Mouse (Mus musculus): ENCODE measurements at regions not wholly inside any gene's neighbourhood (a gene's known extent, or its start where the extent isn't known, plus 50 kb on each side); places are given as distances from the start of the nearest gene placed in this dataset.
"Not testable (repeated sequence)": the region's sequence is repeated elsewhere in the genome, so short reads cannot be mapped to it uniquely, and the experiment has no call there.

- no peak for DNase-seq (ENCODE audit: low spot score in 2 of 2)
These were observed 212.8 kb downstream of the Diras2 start for GRCm38 (mm10) chr13:52318276-52318675.

GRCm38 (mm10) chr13:52323691-52324090 is 207.4 kb downstream of the Diras2 start:
- no peak for DNase-seq (ENCODE audit: low spot score in 2 of 2)

- not testable (repeated sequence) for DNase-seq (ENCODE audit: low spot score in 2 of 2)
These were observed 206.7 kb downstream of the Diras2 start for GRCm38 (mm10) chr13:52324378-52324777.

GRCm38 (mm10) chr13:52325647-52326046 is 205.4 kb downstream of the Diras2 start:
- not testable (repeated sequence) for DNase-seq (ENCODE audit: low spot score in 2 of 2)

- no peak for DNase-seq (ENCODE audit: low spot score in 2 of 2)
These were observed 203.3 kb downstream of the Diras2 start for GRCm38 (mm10) chr13:52327734-52328133.

- peak; percentile 41 to 57 for DNase-seq (ENCODE audit: low spot score in 2 of 2)
These were observed 202.3 kb downstream of the Diras2 start for GRCm38 (mm10) chr13:52328766-52329165.

GRCm38 (mm10) chr13:52331068-52331467 is 200.0 kb downstream of the Diras2 start:
- peak; percentile 59 to 61 for DNase-seq (ENCODE audit: low spot score in 2 of 2)

GRCm38 (mm10) chr13:52334962-52335361 is 196.1 kb downstream of the Diras2 start:
- no peak for DNase-seq (ENCODE audit: low spot score in 2 of 2)

GRCm38 (mm10) chr13:52337936-52338335 is 193.1 kb downstream of the Diras2 start:
- no peak for DNase-seq (ENCODE audit: low spot score in 2 of 2)

GRCm38 (mm10) chr13:52339156-52339555 is 191.9 kb downstream of the Diras2 start:
- DNase-seq (ENCODE audit: low spot score in 2 of 2): no peak

- no peak for DNase-seq (ENCODE audit: low spot score in 2 of 2)
These were observed 189.1 kb downstream of the Diras2 start for GRCm38 (mm10) chr13:52341981-52342380.

GRCm38 (mm10) chr13:52344383-52344782 is 186.7 kb downstream of the Diras2 start:
- no peak for DNase-seq (ENCODE audit: low spot score in 2 of 2)

GRCm38 (mm10) chr13:52344853-52345252 is 186.2 kb downstream of the Diras2 start:
- no peak for DNase-seq (ENCODE audit: low spot score in 2 of 2)

- DNase-seq (ENCODE audit: low spot score in 2 of 2): peak in 1 of 2 experiments; percentile 49
These were observed 185.6 kb downstream of the Diras2 start for GRCm38 (mm10) chr13:52345375-52346026.

GRCm38 (mm10) chr13:52346027-52346375 is 185.1 kb downstream of the Diras2 start:
- no peak for DNase-seq (ENCODE audit: low spot score in 2 of 2)

GRCm38 (mm10) chr13:52347631-52348030 is 183.4 kb downstream of the Diras2 start:
- DNase-seq (ENCODE audit: low spot score in 2 of 2): no peak

GRCm38 (mm10) chr13:52349606-52350005 is 181.5 kb downstream of the Diras2 start:
- no peak for DNase-seq (ENCODE audit: low spot score in 2 of 2)

- peak in 1 of 2 experiments; percentile 31 for DNase-seq (ENCODE audit: low spot score in 2 of 2)
These were observed 178.5 kb downstream of the Diras2 start for GRCm38 (mm10) chr13:52352576-52352975.

- no peak for DNase-seq (ENCODE audit: low spot score in 2 of 2)
These were observed 177.6 kb downstream of the Diras2 start for GRCm38 (mm10) chr13:52353437-52353836.

GRCm38 (mm10) chr13:52353966-52354365 is 177.1 kb downstream of the Diras2 start:
- DNase-seq (ENCODE audit: low spot score in 2 of 2): peak in 1 of 2 experiments; percentile 15

GRCm38 (mm10) chr13:52355921-52356320 is 175.2 kb downstream of the Diras2 start:
- peak in 1 of 2 experiments; percentile 6 for DNase-seq (ENCODE audit: low spot score in 2 of 2)

- DNase-seq (ENCODE audit: low spot score in 2 of 2): peak; percentile 7 to 14
These were observed 171.7 kb downstream of the Diras2 start for GRCm38 (mm10) chr13:52359332-52359731.

- DNase-seq (ENCODE audit: low spot score in 2 of 2): peak; percentile 33 to 57
These were observed 169.8 kb downstream of the Diras2 start for GRCm38 (mm10) chr13:52361177-52361846.
